Mouse (Mus musculus) thymus, adult 2 months (tissue): ENCODE measurements around the gene Taf1d. TPM values are rescaled to one million over a fixed set of nuclear protein-coding genes. Genes with fewer than 3 reads are reported as not detected.
"Not testable (repeated sequence)": the region's sequence is repeated elsewhere in the genome, so short reads cannot be mapped to it uniquely, and the experiment has no call there.

ENCODE experiments used
- DNase-seq: peaks from one replicate; pipeline ENCODE4 v3.0.0; 2021
- H3K27ac ChIP-seq: fragments of 200-500 bp; 2 replicates; pipeline ENCODE4 v1.5.1; 2012; ENCODE audit warnings: low read length, control low read depth; ENCODE audit not compliant: control insufficient read depth, insufficient read depth
- H3K27me3 ChIP-seq: fragments of 200-500 bp; 2 replicates; pipeline ENCODE4 v1.6.1; 2012; ENCODE audit warnings: mild to moderate bottlenecking, low read length, moderate library complexity, mixed read lengths; ENCODE audit not compliant: control insufficient read depth, insufficient read depth
- H3K36me3 ChIP-seq: fragments of 200-500 bp; 2 replicates; pipeline ENCODE4 v1.6.1; 2012; ENCODE audit warnings: mild to moderate bottlenecking, low read length, moderate library complexity; ENCODE audit not compliant: control insufficient read depth, insufficient read depth
- H3K4me1 ChIP-seq: fragments of 200-500 bp; replicated peaks from 2 replicates; pipeline ENCODE4 v1.6.1; 2012; ENCODE audit warnings: low read length; ENCODE audit not compliant: control insufficient read depth, insufficient read depth
- H3K4me3 ChIP-seq: fragments of 200-500 bp; 2 replicates; pipeline ENCODE4 v1.5.1; 2012; ENCODE audit warnings: mild to moderate bottlenecking, low read length, control low read depth, moderate library complexity; ENCODE audit not compliant: control insufficient read depth, insufficient read depth
- CTCF ChIP-seq: fragments of 200-500 bp; IDR thresholded peaks from 2 replicates; pipeline ENCODE4 v1.5.1; 2012; ENCODE audit warnings: mild to moderate bottlenecking, control low read depth, low read length, moderate library complexity, borderline replicate concordance; ENCODE audit not compliant: control insufficient read depth, poor library complexity, insufficient read depth; ENCODE audit errors: extremely low read depth
- POLR2A ChIP-seq: fragments of 200-500 bp; IDR thresholded peaks from 2 replicates; pipeline ENCODE4 v1.6.1; 2012; ENCODE audit warnings: mild to moderate bottlenecking, low read length, control low read depth, moderate library complexity; ENCODE audit not compliant: control insufficient read depth, poor library complexity, insufficient read depth; ENCODE audit errors: extremely low read depth
- WGBS: fragments of 180-500 bp; shearing (Covaris S2); methylation state at CpG from one replicate; pipeline ENCODE4 v1.1.7; 2018; 5-methylcytosine and 5-hydroxymethylcytosine counted together
- polyA plus RNA-seq: library from polyadenylated mRNA; depleted of rRNA; stranded (reverse); fragments of >200 nt; gene quantifications from 2 replicates; pipeline ENCODE4 v1.2.3, GENCODE M21; 2012

Gene Taf1d
- polyA plus RNA-seq, 1 experiment: 48.9 TPM

DNA sequence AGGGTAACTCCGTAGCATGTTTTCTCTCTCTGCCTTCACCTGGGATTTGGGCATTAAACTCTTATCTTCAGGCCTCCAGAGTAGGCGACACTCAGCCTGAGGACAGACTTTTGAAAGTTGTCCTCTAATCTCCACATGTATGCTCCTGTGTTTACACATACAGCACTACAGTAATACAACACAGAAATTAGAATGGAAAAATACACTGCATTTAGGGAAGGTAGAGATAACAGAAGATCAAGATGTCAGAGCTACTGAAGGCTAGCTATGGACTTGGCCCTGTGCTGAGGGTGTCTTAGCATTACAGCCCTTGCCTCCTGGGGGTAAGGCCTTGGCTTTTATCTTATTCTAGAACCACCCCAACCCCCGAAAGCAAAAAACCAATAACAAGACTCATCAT, 17.6 kb upstream of the Taf1d start:
- WGBS: 96% methylated on average over 3 of the region's 3 CpGs
- no peak for DNase-seq
- no peaks in the 10 kb centered on the region; the same call in 1 of the 2 replicates for H3K4me1 ChIP-seq
- no peak for TF ChIP-seq POLR2A
- TF ChIP-seq CTCF: no peak
- no peaks in the 10 kb centered on the region for H3K36me3 ChIP-seq
- no peak overlapping the region for H3K4me3 ChIP-seq
- no peak overlapping the region for H3K27ac ChIP-seq
- no peaks in the 10 kb centered on the region for H3K27me3 ChIP-seq

DNA sequence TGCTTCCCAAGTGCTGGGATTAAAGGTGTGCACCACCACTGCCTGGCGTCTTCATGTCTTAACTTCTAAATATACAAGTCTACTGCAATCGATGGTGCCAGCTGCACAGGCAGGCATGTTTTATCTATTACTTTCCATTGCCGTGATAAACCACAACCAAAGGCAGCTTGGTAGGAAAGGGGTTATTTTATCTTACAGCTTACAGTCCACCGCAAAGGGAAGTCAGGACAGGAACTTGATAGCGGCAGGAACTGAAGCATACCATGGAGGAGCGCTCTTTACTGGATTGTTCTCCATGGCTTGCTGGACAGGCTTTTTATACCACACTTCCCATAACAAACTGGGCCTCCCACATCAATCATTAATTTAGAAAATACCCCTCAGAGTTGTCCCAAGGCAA, 16.8 kb upstream of the Taf1d start:
- WGBS: 6% methylated on average over 6 of the region's 6 CpGs
- no peak overlapping the region for H3K4me3 ChIP-seq
- no peaks in the 10 kb centered on the region; the same call in 1 of the 2 replicates for H3K4me1 ChIP-seq
- no peaks in the 10 kb centered on the region for H3K27me3 ChIP-seq
- TF ChIP-seq POLR2A: no peak
- TF ChIP-seq CTCF: no peak
- no peaks in the 10 kb centered on the region for H3K36me3 ChIP-seq
- no peak overlapping the region for H3K27ac ChIP-seq
- no peak for DNase-seq

DNA sequence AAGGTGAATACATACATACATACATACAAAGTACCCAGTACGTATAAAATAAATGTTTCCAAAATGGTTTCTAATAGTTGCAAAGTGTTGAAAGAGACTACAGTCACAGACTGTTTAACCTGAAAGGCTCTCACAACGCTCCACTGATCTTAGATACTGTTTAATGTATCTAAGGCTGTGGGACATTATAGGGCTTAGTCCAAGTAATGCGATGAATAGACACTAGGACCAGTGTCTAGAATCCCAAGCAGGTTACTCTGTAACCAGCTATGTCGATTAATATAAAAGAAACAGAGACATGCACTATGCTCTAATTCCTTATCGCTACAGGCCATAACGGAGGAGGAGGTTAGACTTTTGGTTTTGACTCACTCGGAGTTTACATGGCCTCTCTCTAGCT, 8.9 kb upstream of the Taf1d start:
- WGBS: 93% methylated on average over 7 of the region's 7 CpGs
- TF ChIP-seq CTCF: no peak
- TF ChIP-seq POLR2A: no peak
- no peaks in the 10 kb centered on the region for H3K36me3 ChIP-seq
- H3K27me3 ChIP-seq: no peaks in the 10 kb centered on the region
- no peak for DNase-seq
- H3K4me3 ChIP-seq: no peak overlapping the region
- H3K27ac ChIP-seq: no peak overlapping the region
- H3K4me1 ChIP-seq: no peaks in the 10 kb centered on the region

DNA sequence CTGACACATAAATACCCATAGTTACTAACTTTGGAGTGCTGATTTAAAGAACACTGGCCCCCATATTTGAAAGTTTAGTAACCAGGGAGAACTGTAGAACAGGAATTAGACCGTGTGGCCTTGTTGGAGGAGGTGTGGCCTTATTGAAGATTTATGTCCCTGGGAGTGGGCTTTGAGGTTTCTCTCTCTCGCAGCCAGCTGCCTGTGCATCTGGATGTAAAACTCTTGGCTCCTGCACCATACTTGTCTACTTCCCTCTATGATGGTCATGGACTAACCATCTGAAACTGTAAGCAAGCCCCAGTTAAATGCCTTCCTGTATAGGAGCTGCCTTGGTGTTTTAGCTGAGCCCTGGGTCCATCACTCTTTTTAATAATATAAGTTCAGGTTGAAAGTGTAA, 7.6 kb upstream of the Taf1d start:
- 29% methylated on average over 2 of the region's 2 CpGs for WGBS
- TF ChIP-seq POLR2A (no peak), CTCF (no peak)
- H3K27ac ChIP-seq: no peak overlapping the region

DNA sequence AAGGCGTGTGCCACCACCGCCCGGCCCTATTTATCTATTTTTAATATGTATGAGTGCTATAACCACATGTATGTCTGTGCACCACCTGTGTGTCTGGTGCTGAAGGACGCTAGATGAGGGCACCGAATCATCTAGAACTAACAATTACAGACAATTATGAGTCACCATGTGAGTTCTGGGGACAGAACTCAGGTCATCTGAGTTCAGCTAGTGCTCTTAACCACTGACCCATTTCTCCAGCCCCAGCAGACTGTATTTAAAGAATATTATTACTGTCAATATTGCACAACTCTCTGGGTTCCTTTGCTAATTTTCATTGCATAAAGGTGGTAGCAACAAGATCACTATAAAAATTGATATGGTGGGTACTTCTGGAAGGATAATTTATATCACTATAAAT, 6.0 kb upstream of the Taf1d start:
- WGBS: 95% methylated on average over 5 of the region's 5 CpGs
- Histone ChIP-seq H3K27ac (no peak overlapping the region), H3K4me3 (no peak overlapping the region), H3K4me1 (no peaks in the 10 kb centered on the region), H3K27me3 (no peaks in the 10 kb centered on the region), H3K36me3 (no peaks in the 10 kb centered on the region)
- DNase-seq: no peak
- no peak for TF ChIP-seq POLR2A
- no peak for TF ChIP-seq CTCF

More for the DNA sequence above, 7.6 kb upstream of the Taf1d start:
- Histone ChIP-seq H3K4me1 (no peaks in the 10 kb centered on the region), H3K4me3 (no peak overlapping the region), H3K36me3 (no peaks in the 10 kb centered on the region), H3K27me3 (no peaks in the 10 kb centered on the region)
- no peak for DNase-seq

DNA sequence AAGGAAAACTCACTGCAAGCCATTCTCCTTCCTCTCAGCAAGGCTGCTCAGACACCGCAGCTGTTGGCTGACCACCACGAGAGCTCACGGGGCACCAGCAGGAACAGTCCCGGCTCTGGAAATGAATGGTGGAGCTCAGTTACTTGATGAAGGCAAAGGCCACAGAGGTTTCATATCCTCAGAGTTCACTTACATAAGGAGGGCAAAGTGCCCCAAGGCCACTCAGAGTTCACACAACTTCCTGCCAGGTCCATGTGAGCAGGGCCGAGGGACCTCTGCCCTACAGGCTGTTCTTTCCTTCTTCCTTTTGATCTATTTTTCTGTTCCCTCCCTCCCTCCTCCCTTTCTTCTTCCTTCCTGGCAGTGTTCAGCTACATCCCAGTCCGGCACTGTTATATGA, 4.6 kb upstream of the Taf1d start:
- no peak for DNase-seq
- no peaks in the 10 kb centered on the region for H3K27me3 ChIP-seq
- no peak overlapping the region for H3K4me3 ChIP-seq
- TF ChIP-seq CTCF (no peak), POLR2A (no peak)
- H3K36me3 ChIP-seq: no peaks in the 10 kb centered on the region
- no peak overlapping the region for H3K27ac ChIP-seq
- 41% methylated on average over 6 of the region's 6 CpGs for WGBS
- peaks cover 2% of the 10 kb centered on the region; the same call in 1 of the 2 replicates for H3K4me1 ChIP-seq

DNA sequence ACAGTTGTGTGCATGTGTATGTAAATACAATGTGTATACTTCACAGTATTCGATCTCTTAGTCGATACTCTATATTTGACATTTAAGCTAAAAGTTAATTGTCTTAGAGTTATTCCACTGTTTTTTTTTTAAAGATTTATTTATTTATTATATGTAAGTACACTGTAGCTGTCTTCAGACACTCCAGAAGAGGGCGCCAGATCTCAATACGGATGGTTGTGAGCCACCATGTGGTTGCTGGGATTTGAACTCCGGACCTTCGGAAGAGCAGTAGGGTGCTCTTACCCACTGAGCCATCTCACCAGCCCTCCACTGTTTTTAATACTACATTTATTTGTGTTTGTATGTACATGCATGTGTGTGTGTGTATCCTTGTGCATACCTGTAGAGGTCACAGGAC, 4.0 kb upstream of the Taf1d start:
- H3K27ac ChIP-seq, H3K4me3 ChIP-seq, DNase-seq, H3K27me3 ChIP-seq, H3K36me3 ChIP-seq, H3K4me1 ChIP-seq: not testable (repeated sequence)
- WGBS: 89% methylated on average over 6 of the region's 6 CpGs
